Mouse (Mus musculus) heart, embryonic 13.5 days (tissue): Measurements from ENCODE around the gene Iqcn. TPM values are rescaled to one million over a fixed set of nuclear protein-coding genes. Genes with fewer than 3 reads are reported as not detected.
A peak's percentile ranks its signal among the peaks of the same experiment; 100 is the strongest.

Source experiments
- ATAC-seq: fragments of 200-750 bp; cut with Nextera tagmentation; 2 replicates; pipeline ENCODE4 v1.8.0; 2017; ENCODE audit warnings: moderate TSS enrichment; ENCODE audit not compliant: insufficient number of reproducible peaks, low FRiP score, low TSS enrichment; ENCODE audit errors: extremely low read depth
- H3K27ac ChIP-seq: fragments of 300-500 bp; sonication (generic); replicated peaks from 2 replicates; pipeline ENCODE4 v1.5.1; 2015; ENCODE audit warnings: moderate library complexity, mild to moderate bottlenecking, inconsistent platforms
- H3K27me3 ChIP-seq: fragments of 300-500 bp; sonication (generic); replicated peaks from 2 replicates; pipeline ENCODE4 v1.6.1; 2015; ENCODE audit warnings: mild to moderate bottlenecking, inconsistent platforms
- H3K36me3 ChIP-seq: fragments of 300-500 bp; sonication (generic); 2 replicates; pipeline ENCODE4 v1.6.1; 2015; ENCODE audit warnings: mild to moderate bottlenecking, inconsistent platforms
- H3K4me1 ChIP-seq: fragments of 300-500 bp; sonication (generic); 2 replicates; pipeline ENCODE4 v1.6.1; 2015; ENCODE audit warnings: inconsistent platforms
- H3K4me2 ChIP-seq: fragments of 300-500 bp; sonication (generic); 2 replicates; pipeline ENCODE4 v1.6.1; 2015; ENCODE audit warnings: inconsistent platforms, mild to moderate bottlenecking, moderate library complexity
- H3K4me3 ChIP-seq: fragments of 300-500 bp; sonication (generic); 2 replicates; pipeline ENCODE4 v1.5.1; 2015; ENCODE audit warnings: moderate library complexity, mild to moderate bottlenecking, inconsistent platforms
- H3K9ac ChIP-seq: fragments of 300-500 bp; sonication (generic); 2 replicates; pipeline ENCODE4 v1.6.1; 2015; ENCODE audit warnings: inconsistent platforms, mild to moderate bottlenecking, moderate library complexity
- H3K9me3 ChIP-seq: fragments of 300-500 bp; sonication (generic); 2 replicates; pipeline ENCODE4 v1.6.1; 2016; ENCODE audit warnings: inconsistent platforms
- WGBS: fragments of 180-500 bp; shearing (Covaris S2); methylation state at CpG from one replicate; pipeline ENCODE4 v1.1.7; 2015; ENCODE audit warnings: mixed read lengths; 5-methylcytosine and 5-hydroxymethylcytosine counted together
- polyA plus RNA-seq: library from polyadenylated mRNA; unstranded; fragments of >200 nt; fragmentation: Nextera tagmentation; extraction: Ambion mirVana; gene quantifications from 2 replicates; pipeline ENCODE4 v1.2.1, GENCODE M21; 2015

The Iqcn gene
- polyA plus RNA-seq, 1 experiment from 2014 or later = not detected

GRCm38 (mm10) chr8:70742176-70742575, 38.9 kb downstream of the Iqcn start:
- Histone ChIP-seq H3K4me2 (no peak overlapping the region), H3K9me3 (no peaks in the 10 kb centered on the region), H3K4me1 (peaks cover 33% of the 10 kb centered on the region), H3K27ac (no peak overlapping the region), H3K27me3 (peaks cover 81% of the 10 kb centered on the region), H3K36me3 (no peaks in the 10 kb centered on the region), H3K9ac (no peak overlapping the region), H3K4me3 (no peak overlapping the region)
- ATAC-seq = no peak
- 31% methylated on average over 11 of the region's 11 CpGs for WGBS

- Histone ChIP-seq H3K9me3 (no peaks in the 10 kb centered on the region), H3K4me2 (peak overlapping the region; percentile 66), H3K4me1 (peaks cover 33% of the 10 kb centered on the region), H3K9ac (peak overlapping the region; percentile 51; the same call in 1 of the 2 replicates), H3K4me3 (peak overlapping the region; percentile 43), H3K27me3 (peaks cover 81% of the 10 kb centered on the region), H3K36me3 (no peaks in the 10 kb centered on the region), H3K27ac (no peak overlapping the region)
- 3% methylated on average over 38 of the region's 38 CpGs for WGBS
- no peak for ATAC-seq
These were observed 39.9 kb downstream of the Iqcn start for GRCm38 (mm10) chr8:70742981-70743655.

GRCm38 (mm10) chr8:70743656-70744590, 40.7 kb downstream of the Iqcn start:
- no peak overlapping the region for H3K27ac ChIP-seq
- WGBS = 5% methylated on average over 48 of the region's 48 CpGs
- peak overlapping the region; percentile 66 for H3K4me2 ChIP-seq
- ATAC-seq = no peak
- H3K27me3 ChIP-seq = peaks cover 84% of the 10 kb centered on the region
- no peaks in the 10 kb centered on the region for H3K9me3 ChIP-seq
- H3K36me3 ChIP-seq = no peaks in the 10 kb centered on the region
- peak overlapping the region; percentile 72 for H3K9ac ChIP-seq
- H3K4me3 ChIP-seq = peak overlapping the region; percentile 43
- H3K4me1 ChIP-seq = peaks cover 33% of the 10 kb centered on the region

GRCm38 (mm10) chr8:70744806-70745205, 41.5 kb downstream of the Iqcn start:
- Histone ChIP-seq H3K4me3 (no peak overlapping the region; the same call in 1 of the 2 replicates), H3K9ac (no peak overlapping the region), H3K27me3 (peaks cover 92% of the 10 kb centered on the region), H3K36me3 (no peaks in the 10 kb centered on the region), H3K9me3 (no peaks in the 10 kb centered on the region), H3K27ac (no peak overlapping the region), H3K4me1 (peaks cover 33% of the 10 kb centered on the region), H3K4me2 (no peak overlapping the region)
- whole genome bisulfite sequencing = 36% methylated on average over 11 of the region's 11 CpGs
- no peak for ATAC-seq

- Histone ChIP-seq H3K4me3 (no peak overlapping the region), H3K9me3 (no peaks in the 10 kb centered on the region), H3K27me3 (peaks cover 93% of the 10 kb centered on the region), H3K4me1 (peaks cover 33% of the 10 kb centered on the region), H3K36me3 (no peaks in the 10 kb centered on the region), H3K27ac (no peak overlapping the region), H3K9ac (no peak overlapping the region), H3K4me2 (no peak overlapping the region)
- ATAC-seq = no peak
- 53% methylated on average over 19 of the region's 19 CpGs for WGBS
These were observed 42.5 kb downstream of the Iqcn start for GRCm38 (mm10) chr8:70745691-70746220.

GRCm38 (mm10) chr8:70746676-70747075, 43.4 kb downstream of the Iqcn start:
- no peaks in the 10 kb centered on the region for H3K36me3 ChIP-seq
- no peak overlapping the region for H3K4me2 ChIP-seq
- no peak overlapping the region for H3K27ac ChIP-seq
- no peak overlapping the region for H3K4me3 ChIP-seq
- ATAC-seq = no peak
- peaks cover 92% of the 10 kb centered on the region for H3K27me3 ChIP-seq
- H3K9me3 ChIP-seq = no peaks in the 10 kb centered on the region
- peaks cover 28% of the 10 kb centered on the region for H3K4me1 ChIP-seq
- 57% methylated on average over 9 of the region's 9 CpGs for WGBS
- H3K9ac ChIP-seq = no peak overlapping the region

GRCm38 (mm10) chr8:70747211-70747890, 44.1 kb downstream of the Iqcn start:
- H3K9me3 ChIP-seq = no peaks in the 10 kb centered on the region
- H3K4me3 ChIP-seq = no peak overlapping the region
- H3K9ac ChIP-seq = no peak overlapping the region
- H3K27me3 ChIP-seq = peaks cover 86% of the 10 kb centered on the region
- no peak overlapping the region for H3K27ac ChIP-seq
- no peaks in the 10 kb centered on the region for H3K36me3 ChIP-seq
- no peak for ATAC-seq
- H3K4me2 ChIP-seq = no peak overlapping the region
- peaks cover 24% of the 10 kb centered on the region for H3K4me1 ChIP-seq
- 80% methylated on average over 18 of the region's 18 CpGs for WGBS

GRCm38 (mm10) chr8:70748246-70749096, 45.2 kb downstream of the Iqcn start:
- H3K4me2 ChIP-seq = no peak overlapping the region
- H3K27me3 ChIP-seq = peaks cover 74% of the 10 kb centered on the region
- WGBS = 75% methylated on average over 23 of the region's 23 CpGs
- no peaks in the 10 kb centered on the region for H3K9me3 ChIP-seq
- H3K4me3 ChIP-seq = no peak overlapping the region
- H3K36me3 ChIP-seq = no peaks in the 10 kb centered on the region
- H3K27ac ChIP-seq = no peak overlapping the region
- no peak for ATAC-seq
- H3K9ac ChIP-seq = no peak overlapping the region
- peaks cover 24% of the 10 kb centered on the region for H3K4me1 ChIP-seq

- H3K27ac ChIP-seq = no peak overlapping the region
- H3K4me2 ChIP-seq = no peak overlapping the region
- 71% methylated on average over 19 of the region's 19 CpGs for WGBS
- no peak for ATAC-seq
- H3K9me3 ChIP-seq = no peaks in the 10 kb centered on the region
- H3K4me3 ChIP-seq = no peak overlapping the region
- no peak overlapping the region for H3K9ac ChIP-seq
- peaks cover 24% of the 10 kb centered on the region for H3K4me1 ChIP-seq
- peaks cover 67% of the 10 kb centered on the region for H3K27me3 ChIP-seq
- no peaks in the 10 kb centered on the region for H3K36me3 ChIP-seq
These were observed 45.9 kb downstream of the Iqcn start for GRCm38 (mm10) chr8:70749097-70749674.

- Histone ChIP-seq H3K27me3 (peaks cover 57% of the 10 kb centered on the region), H3K4me3 (no peak overlapping the region), H3K4me2 (no peak overlapping the region), H3K36me3 (no peaks in the 10 kb centered on the region), H3K27ac (no peak overlapping the region), H3K9me3 (no peaks in the 10 kb centered on the region), H3K4me1 (peaks cover 26% of the 10 kb centered on the region), H3K9ac (no peak overlapping the region)
- 77% methylated on average over 13 of the region's 13 CpGs for WGBS
- ATAC-seq = no peak
These were observed 46.9 kb downstream of the Iqcn start for GRCm38 (mm10) chr8:70750128-70750680.
